Mouse (Mus musculus) kidney, postnatal 36 days (tissue): ENCODE results near the gene Letmd1.

Experiments used
- DNase-seq, 2 experiments: peaks; one replicate each; pipeline ENCODE4 v3.0.0; 2021 to 2022; ENCODE audit warnings: mixed read lengths in 2 of 2

Letmd1 gene

DNA sequence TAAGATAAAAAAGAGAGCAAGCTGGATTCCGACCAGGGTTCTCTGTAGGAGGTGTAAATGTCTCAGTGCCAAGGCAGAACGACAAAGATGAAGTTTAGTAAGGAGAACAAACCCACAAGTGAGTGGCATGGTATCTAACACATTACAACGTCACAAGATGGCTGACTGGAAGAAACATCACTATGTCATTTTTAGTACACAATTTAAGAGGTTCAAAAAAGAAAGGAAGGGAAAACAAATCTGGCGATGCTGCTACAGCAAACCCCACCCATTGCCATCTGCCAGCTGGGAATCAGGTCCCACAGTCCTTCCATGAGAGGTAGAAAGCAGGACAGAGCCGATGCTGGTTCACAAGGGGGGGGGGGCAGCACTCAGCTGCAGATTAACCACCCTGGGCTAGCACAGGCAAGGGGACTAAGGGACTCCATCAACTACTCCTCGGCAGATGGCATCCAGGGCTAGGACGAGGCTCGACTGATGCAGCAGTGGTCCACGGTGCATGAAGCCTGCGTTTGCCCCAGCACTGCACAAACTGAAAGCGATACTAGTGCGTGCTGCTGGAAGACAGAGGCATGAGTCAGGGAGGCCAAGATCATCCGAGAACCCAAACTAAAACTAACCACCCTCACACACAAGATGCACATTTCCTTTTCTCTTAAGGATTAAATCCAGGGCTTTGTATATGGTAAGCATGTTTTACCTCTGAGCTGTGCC, 39.8 kb downstream of the Letmd1 start:
- no peak for DNase-seq

DNA sequence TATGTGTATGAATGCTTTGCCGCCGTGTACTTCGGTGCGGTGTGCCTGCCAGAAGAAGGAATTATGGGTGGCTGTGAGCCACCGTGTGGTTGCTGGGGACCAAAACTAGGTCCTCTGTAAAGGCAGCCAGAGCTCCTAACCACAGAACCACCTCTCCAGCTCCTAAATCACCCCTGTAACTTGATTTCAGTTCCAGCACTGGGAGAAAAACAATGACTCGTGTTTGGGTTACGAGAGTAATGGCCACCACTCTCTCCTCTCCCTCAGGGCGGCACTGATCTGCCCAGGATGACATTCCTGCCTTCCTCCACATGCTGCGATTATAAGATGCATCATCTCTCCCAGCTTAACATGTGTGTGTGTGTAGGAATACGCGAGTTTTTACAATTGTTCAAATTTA, 41.2 kb downstream of the Letmd1 start:
- no peak for DNase-seq

- no peak for DNase-seq
These were observed 44.6 kb downstream of the Letmd1 start for GRCm38 (mm10) chr15:100513387-100513786.

DNA sequence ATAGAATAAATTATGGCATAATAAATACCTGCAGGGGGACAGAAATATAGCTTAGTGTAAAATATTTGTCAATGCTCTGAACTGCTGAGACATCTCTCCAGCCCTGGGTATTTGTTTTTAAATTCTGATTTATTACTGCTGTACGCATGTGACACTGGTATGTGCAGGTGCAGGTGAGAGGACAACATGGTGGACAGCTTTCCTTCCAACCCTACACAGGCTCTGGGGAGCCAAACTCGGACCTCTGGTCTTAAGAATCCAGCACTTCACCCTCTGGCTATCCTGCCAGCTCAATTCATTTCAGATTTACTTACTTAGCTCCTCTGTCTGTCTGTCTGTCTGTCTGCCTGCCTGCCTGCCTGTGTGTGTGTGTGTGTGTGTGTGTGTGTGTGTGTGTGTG, 46.3 kb downstream of the Letmd1 start:
- DNase-seq: no peak

DNA sequence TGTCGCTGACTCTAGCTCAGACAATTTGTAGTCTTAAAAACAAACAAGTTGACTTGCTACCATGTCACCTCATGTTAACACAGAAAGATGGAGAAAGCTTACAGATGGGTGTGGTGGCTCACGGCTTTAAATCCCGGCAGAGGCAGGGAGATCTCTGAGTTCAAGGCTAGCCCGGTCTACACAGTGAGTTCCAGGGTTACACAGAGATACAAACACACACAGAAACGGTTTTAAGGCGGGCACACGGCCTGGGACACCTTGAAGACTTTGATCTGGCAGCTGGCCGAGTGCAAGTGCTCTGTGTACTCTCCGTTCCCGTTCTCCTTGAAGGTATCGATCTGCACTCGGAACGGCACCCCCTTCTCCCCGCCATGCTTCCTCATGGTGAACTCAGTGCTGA, 51.5 kb downstream of the Letmd1 start:
- DNase-seq: peak in 1 of 2 experiments; percentile 56

GRCm38 (mm10) chr15:100525405-100525804, 56.6 kb downstream of the Letmd1 start:
- DNase-seq: no peak

- DNase-seq: no peak
These were observed 59.1 kb downstream of the Letmd1 start for GRCm38 (mm10) chr15:100527900-100528299.
